Mouse (Mus musculus): ENCODE results near the gene Efcab6.

DNA sequence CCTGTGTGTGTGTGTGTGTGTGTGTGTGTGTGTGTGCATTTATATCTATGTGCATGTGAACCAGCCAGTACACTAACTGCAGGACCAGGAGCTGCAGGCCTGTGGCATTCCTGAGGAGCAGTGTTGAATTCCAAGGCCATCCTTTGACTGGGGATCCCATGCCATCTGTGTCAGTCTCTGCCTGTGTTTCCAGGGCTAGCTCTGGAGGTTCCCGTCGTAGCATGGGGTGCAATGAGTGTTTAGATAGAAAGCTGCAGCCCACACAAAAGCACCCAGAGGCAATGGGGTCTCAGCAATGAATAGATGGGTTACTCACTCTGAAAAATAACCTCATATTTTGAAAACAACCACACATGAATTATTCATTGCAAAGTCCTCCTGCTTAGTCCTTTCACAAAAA lies 126.7 kb downstream of the Efcab6 start:
- TF ChIP-seq CTCF (conservative IDR thresholded peaks at IDR 0.05; ENCODE audit: insufficient read depth, insufficient read length, low read depth, low read length) (no peak), POLR2A (IDR thresholded peaks at IDR 0.05; ENCODE audit: low read depth, low read length) (no peak)

All from kidney, adult 2 months (tissue).